Mouse (Mus musculus) thymus, adult 18-20 months (tissue): Measurements from ENCODE around the gene Tgtp2.
"Not testable (repeated sequence)": the region's sequence is repeated elsewhere in the genome, so short reads cannot be mapped to it uniquely, and the experiment has no call there.

ENCODE experiments used
- DNase-seq, 2 experiments: peaks; one replicate each; pipeline ENCODE4 v3.0.0; 2022; ENCODE audit warnings: mixed read lengths in 2 of 2

Tgtp2 gene

DNA sequence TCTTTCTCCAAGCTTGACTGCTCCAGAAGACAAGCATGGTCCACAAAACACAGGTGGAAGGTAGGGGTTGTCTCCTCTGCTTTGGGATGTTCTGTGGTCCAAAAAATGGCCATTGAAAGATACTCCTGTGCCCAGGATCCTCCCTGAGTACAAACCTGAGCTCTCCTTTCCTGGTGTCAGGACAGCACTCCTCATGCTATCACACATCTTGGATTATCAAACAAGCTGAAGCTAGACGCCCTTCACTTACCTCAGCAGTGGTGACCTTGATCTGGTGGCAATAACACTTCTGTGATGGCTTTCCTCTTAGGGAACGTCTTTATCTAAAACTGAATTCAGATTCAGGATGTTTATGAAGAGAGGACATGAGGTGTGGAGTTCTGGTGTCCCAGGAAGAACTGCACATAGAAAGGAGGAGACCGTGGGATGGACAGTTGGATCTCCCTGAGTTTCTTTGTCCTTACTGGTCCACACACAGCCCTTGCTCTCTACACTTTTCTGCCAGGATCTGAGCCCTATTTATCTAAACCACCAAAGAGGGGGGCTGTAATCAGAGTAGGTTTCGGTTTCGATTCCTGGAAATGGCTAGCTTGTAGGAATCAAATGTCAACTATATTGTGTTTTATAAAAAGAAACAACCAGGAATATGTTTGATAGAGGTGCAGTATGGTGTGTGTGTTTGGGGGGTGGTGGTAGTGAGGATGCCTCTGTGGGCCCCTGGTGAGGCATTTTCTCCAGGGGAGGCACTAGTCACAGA lies at the start of gene Tgtp2:
Tgtp2 (minus strand) TSS at position 494 of the 757 bp plus-strand sequence.
- not testable (repeated sequence) for DNase-seq

DNA sequence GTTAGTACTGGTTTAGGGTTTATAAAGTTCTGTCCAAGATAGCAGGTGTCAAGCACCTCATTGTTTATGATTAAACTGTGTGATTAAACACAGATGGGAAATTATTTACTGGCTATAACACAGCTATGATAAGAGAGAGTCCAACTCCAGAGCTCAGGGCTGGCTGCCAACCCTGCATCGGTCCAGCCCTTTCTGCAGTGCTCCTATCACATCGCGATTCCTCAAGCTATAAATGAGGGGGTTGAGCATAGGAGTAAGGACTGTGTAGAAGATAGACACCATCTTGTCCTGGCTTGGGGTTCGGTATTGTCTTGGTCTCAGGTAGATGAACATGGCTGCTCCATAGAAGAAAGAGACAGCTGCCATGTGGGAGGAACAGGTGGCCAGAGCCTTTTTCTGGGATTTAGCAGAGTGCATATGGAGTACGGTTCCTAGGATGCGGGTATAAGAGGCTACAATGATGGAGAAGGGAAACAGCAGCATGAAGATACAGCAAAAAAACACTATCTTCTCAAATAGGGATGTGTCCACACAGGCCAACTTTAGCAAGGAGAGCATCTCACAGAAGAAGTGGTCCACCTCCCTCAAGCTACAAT lies 48.7 kb upstream of the Tgtp2 start:
- DNase-seq, result no peak

DNA sequence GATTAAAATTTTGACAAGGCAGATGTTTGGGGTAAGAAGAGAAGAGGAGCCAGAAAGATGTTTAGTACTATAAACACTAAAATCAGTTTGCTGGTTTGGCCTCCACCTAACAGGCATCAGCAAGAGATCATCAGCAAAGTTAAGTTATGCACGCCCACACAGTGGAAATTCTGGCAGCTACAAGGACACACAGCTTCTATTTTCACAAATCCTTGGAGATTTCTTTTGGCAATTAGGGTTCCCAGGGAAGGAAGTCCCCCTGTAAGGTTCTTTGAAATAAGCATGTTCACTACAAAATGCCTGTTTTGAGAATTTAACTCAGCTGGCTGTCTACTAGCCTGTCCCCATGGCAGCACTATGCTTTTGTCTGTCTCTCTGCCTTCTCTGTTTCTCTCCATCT lies 47.0 kb upstream of the Tgtp2 start:
- no peak for DNase-seq

DNA sequence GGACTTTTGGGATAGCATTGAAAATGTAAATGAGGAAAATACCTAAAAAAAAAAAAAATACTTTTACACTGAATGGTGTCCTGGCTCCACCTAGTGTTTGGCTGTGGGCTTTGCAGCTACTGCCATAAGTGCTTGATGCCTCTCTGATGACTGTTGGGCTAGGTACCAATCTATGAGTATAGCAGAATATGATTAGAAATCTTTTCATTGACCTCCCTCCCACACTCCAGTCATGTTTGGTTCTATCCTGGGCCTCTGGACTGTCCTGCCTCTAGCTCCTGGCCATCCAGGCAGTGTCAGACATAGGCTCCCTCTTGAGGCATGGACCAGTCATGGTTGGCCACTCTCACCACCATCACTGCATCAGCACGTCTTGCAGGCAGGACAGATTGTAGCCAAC lies 44.8 kb upstream of the Tgtp2 start:
- DNase-seq, result no peak

DNA sequence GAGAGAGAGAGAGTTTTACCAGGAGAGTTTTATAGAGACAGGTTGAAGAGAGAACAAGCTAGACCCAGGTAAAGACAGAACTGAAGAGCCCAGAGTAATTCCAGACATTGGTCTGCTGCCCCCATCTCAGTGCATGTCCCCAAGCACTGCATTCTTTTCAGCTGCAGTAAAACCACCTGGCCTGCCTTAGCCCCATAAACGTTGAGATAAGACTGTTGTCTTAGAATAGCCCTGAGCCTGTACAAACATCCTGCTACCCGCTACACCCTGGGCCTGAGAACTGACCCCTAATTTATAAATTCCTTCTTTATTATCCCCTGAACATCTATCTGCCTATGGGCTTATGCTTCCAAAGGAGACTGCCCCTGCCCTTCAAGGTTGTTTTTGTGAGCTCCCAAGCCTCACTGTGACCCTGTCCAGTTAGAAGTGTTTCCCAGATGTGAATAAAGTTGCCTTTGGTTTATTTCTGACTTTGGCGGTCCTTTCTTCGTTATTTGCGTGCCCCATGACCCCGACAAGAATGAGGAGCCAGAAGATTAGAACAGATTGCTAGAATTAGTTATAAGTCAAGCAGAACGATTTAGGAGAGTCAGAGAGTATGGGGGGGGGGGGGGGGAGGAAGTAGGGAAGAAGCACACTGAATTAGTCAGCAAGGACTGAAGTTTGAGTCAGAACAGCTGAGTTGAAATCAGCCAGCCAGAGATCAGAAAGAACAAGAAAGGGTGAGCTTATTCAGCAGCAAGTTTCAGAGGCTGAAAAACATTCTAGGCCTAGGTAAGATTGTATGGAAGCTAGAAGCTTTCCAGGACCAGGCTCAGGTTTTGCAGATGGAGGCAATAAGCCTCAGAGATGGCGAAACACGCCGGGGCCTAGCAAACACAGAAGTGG lies 43.9 kb upstream of the Tgtp2 start:
- DNase-seq, result no peak

DNA sequence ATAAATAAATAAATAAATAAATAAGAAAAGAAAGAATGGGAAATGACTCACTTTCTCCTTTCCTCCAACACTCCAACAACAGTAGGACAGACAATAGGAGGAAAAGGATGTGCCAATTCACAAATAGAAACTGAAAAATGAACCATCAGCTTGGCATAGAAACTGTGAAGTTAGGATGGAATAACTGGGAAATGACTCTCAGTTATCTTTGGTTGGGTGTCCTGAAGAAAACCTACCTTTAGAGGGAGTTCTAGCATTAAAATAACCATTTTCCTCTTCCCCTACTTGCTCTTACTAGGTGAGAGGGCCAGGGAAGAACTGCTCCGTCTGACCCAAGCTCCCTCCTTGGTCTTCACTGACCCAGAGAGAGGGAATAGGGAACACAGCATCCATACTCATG lies 41.7 kb upstream of the Tgtp2 start:
- DNase-seq, result no peak

DNA sequence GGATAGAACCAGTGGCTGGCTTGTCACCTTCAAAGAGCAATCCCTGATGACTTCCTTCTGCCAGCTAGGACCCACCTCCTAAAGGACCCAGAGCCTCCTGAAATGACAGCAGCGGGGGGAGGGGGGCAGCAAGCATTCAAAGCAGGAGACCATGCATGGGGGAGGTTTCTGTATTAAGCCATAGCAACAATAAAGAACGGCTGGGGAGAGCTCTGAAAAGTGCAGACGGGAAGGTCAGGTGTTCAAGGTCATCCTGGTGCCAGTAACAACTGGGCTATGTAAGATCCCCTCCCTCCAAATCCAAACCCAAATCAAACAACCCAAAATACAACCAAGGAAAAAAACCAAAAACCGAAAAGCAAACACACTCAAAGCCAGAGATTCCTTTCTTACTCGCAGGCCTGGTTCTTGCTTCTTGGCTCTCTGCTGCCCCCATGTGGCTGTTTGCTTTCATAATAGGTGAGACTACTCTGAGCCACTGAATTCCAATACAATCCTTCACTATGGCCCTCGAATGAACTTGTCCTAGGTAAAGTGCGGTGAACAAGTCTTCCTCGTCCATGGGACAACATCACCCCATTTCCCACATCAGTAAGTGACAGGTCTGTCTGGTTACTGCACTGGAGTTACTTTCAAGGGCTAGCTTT lies 39.2 kb upstream of the Tgtp2 start:
- DNase-seq, result peak; percentile 61 to 77

DNA sequence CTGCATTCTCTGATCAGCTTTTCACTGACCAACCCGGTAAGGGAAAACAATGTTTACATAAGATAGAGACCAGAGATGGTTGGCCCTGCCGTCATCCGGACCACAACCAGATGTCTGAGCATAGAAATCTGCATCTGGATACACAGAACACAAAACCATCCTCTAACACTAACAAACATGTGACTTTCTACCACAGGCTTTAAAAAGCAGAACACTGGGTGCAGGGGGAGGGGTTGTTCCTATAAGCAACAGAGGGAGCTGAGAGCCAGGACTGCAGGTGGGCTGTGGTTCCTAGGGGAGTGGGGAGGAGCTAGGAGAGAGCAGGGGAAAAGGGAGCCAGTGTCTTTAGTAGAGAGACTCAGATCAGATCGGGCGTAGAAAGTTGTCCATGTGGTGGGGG lies 37.5 kb upstream of the Tgtp2 start:
- DNase-seq, result peak in 1 of 2 experiments; percentile 75

DNA sequence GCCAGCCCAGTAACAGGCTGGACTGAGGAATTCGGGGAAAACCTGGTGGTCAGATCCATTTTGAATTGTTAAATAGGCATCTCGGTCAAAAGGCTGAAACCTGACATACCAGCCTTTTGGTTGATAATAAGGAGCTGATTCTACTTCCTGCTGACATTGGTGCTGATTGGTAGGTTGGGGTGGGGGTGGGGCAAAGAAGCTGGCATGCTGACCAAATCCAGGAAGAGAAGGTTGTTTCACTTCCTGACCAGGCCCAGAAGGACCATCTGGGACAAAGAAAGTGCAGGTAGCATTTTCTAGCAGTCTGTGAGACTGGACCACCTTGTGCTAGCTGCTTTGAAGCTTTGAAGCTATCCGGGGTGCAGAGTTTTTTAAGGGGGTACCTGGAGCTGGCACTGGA lies 36.4 kb upstream of the Tgtp2 start:
- DNase-seq, result no peak

DNA sequence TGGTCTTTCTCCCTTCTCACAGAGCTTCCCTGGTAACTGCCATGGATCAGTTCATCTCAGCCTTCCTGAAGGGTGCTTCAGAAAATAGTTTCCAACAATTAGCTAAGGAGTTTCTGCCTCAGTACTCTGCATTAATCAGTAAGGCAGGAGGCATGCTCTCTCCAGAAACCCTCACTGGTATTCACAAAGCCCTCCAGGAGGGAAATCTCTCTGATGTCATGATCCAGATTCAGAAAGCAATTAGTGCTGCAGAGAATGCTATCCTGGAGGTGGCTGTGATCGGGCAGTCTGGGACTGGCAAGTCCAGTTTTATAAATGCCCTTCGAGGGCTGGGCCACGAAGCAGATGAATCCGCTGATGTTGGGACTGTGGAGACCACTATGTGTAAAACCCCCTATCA lies 31.4 kb upstream of the Tgtp2 start:
- no peak for DNase-seq

DNA sequence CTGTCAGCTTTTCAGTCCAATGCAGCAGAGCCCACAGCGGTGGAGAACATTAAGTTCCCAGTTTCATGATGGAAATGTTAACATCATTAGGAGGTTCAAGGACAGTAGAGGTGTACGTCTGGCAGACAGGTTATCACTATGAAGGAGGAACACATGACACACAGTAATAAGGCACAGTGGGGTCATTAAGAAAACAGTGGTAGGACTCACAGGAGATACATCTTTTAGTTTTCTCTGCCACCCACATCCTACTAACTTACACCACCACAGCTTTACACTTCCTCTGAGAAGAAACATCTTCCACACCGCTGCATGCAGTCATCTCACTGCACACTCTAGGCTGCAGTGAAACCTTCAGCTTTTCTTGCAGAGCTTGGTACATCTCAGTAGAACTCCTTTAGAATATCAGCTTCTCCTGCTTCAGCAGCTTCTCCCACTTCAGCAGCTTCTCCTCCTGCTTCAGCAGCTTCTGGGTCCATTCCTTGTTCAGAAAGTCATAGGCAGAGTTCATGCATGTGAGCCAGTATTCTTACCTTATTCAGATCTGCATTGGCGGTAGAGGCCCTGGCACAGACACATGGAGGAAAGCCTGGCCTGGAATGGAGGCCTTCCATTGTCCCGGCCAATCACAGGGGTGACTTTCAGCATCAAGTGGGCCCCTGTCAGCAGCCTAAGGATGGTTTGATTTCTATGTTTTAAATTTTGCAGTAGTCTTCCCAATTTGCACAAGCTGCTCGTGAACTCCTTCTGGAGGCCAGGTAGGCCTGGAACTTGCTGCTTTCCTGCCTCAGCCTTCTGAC lies 30.1 kb upstream of the Tgtp2 start:
- DNase-seq, result peak in 1 of 2 experiments; percentile 63

DNA sequence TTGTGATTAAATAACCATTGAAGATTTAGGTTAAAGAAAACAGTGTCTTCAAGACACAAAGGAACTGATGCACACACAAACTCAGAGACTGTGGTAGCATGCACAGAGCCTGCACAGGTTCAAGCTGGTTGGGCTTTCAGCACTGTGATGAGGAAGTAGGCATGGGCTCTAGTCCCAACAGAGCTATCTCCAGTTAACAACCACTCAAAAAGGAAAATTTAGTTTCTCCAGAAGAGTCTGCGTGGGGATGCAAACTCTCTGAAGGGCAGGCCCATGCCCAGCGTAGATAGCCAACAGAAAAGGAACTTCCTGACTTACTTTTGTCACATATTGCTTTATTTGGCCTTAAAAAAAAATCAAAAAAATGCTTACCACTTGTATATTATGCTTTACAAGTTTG lies 28.8 kb upstream of the Tgtp2 start:
- no peak for DNase-seq

DNA sequence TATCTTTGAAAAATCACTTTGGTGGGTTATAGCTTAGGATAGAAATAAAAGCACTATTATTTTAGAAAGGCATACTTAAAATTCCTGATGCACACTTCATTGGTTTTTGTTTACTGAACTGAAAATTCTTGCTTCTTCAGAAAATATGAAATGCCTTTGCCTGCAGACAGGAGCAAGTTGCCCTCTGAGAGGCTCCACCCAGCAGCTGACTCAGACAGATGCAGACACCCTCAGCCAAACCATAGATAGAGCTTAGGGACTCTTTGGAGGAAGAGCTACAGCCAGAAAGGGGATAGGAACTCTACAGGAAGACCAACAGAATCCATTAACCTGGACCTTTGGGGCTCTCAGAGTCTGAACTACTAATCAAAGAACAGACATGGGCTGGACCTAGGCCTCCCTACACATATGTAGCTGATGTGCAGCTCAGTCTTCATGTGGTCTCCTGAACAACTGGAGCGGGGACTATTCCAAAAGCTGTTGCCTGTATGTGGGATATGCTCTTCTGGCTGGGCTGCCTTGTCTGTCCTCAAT lies 28.1 kb upstream of the Tgtp2 start:
- DNase-seq, result no peak

DNA sequence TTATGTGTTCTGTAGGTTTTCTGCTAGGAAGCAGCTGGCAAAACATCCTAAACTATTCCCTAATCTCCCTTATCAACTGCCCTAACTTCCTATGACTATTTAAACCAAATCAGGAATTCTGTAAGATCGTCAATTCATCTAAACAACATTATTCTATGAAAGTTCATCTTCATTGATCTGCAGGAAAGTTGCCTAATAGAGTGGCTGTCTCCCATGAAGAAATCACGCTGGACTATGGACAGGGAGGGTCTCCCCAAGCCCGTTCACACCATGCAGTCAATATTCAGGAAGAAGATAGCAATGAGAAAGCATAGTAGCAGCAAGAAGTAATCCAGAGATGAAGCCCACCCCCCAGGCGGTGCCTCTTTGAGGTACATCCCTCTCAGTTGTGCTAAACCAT lies 27.2 kb upstream of the Tgtp2 start:
- DNase-seq, result no peak

DNA sequence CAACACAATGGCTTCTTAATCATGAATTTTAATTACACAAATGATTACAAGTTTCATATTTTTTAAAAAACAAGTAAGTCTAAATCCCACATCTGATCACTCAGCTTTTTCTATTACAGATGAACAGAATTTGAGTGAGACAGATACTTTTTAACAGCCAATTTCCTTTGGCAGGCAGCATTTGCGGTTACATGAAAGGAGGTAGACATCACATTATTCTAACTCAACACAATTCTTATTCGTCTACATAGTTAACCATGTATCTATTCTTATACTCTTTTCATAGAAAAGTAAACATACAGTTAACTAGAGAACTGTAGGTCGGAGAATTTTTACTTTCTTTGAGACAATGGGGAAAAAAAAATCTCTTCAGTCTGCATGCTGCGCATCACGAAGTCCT lies 26.5 kb upstream of the Tgtp2 start:
- no peak for DNase-seq

DNA sequence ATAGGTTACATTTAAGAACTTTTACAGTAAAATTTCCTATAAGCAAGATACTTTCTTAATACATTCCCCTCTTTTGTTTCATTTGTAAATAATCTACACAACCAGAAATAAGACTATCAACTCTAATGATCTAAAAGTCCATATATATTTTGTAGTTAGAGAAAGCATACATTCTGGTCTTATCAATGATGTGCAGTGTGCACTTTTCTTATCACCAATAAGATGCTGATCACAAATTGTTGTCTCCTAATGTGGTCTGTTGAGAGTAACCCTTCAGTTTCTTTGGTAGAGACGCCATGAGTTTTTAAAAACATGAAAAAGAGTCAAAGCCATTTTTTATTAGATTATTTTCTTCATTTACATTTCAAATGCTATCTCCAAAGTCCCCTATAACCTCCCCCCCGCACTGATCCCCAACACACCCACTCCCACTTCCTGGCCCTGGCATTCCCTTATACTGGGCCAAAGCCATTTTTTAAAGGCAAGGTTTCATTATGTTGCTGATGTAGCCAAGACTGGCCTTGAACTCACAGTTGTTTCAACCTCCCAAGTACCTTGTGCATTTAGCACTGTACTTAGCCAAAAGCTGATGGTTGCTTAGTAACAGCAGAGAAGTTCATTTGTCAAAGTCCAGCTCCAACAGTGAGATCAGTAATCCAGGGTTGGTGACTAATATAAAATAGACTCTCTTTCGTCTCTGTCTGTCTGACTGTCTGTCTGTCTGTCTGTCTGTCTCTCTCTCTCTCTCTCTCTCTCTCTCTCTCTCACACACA lies 25.9 kb upstream of the Tgtp2 start:
- DNase-seq, result no peak

DNA sequence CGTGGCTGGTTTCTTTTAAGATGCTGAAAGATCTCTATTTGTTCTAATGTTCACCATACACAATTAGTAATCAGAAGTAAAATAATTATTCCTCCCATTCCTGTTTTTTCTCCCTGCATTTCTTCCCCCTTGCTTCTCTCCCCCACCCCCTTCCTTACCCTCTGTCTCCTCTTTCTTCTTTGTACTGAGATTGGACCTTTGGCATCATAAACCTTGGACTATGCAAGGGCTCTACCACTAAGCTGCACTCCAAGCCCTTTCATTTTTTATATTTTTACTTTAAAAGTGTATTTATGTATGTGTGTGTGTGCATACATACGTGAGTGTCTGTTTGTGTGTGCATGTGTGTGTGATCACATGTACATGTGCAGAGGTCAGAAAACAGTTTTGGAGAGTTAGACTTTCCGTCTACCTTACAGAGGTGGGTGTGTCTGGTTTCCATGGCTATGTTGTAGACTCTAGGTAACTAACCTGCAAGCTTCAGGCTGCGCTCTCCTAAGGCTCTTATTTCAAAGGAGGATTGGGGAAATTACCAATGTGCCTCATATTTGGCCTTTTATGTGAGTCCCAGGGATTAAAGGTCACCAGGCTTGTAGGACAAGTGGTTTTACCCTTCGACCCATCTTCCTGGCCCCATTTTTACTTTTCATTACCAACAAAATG lies 25.1 kb upstream of the Tgtp2 start:
- DNase-seq, result no peak

DNA sequence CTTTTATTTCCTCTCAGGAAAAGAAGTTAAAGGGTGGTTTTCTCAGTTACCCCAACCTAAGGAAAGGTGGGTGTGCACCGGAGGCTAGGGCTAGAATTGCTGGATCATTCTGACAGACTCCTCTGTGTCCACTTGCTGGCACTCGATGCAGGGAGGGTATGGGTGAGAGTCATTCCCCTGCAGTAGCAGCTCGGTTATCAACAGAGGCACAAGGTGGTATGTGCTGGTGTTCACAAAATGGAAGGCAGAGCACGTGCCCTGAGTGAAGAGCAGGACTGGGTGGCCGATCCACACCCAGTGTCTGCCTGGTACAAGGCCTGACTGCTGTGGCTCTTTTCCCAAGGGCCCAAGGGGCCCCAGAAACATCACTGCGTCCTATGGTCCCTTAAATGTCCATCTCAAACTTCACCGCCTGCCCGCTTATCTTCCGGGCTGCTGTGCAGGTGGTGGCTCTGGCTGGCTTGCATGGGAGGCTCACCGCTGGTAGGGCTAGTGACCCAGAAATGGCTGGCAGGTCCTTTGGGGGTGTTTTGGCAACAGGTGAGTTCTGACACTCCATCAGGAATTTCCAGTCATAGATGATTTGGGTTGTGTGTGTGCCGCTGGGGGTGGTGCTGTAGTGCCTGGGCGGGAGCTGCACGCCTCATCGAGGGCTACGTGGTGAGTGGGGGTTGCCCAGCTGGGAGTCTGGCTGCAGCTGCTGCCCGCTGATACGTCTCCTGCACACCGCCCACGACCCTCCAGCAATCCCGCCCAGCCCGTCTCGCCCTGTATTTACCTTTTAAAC lies 24.0 kb upstream of the Tgtp2 start:
- peak; percentile 61 to 74 for DNase-seq

DNA sequence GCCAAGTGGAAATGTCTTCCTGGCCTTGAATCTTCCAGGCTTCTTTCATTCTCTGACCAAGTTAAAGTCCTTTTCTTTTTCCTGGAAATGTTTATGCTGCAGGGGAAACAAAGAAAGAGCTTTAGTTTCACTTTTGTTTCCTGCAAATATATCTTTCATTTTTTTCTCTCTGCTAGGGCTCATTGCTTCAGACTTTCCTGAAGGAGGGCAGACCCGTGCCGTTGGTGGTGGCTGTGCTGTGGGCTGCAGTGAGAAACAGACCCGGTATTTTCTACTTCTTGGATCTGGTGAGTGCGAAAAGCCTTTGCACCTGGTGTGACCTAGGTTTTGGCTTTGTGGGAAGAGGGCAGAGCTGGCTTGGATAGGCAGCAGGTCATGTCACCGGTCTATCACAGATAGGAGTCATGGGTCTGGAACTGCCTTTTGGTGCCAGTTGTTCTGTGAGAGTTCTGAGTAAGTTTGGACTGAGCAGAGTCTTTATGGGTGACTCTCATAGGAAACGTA lies 22.9 kb upstream of the Tgtp2 start:
- DNase-seq, result peak in 1 of 2 experiments; percentile 32

DNA sequence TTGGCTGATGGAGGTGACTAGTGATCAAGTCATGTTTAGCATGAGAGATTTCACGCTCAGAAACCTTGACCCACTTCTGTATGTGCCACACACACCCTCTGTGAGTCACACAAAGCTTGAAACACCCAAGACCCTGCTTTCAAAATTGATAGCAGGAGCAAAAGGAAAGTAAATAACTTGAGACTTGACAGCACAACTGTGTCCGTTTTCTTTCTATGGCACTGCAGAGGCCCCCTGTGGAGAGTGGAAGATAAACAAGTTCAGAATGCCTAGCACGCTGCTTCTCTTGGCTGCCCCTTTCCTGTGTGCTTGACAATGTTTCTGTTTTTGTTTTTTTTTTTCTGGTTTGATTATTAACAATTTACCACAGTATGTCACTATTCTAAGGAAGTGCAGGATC lies 20.9 kb upstream of the Tgtp2 start:
- DNase-seq, result peak in 1 of 2 experiments; percentile 50
